Mouse (Mus musculus) testis, adult 2 months (tissue): Measurements from ENCODE around the gene Uba2. TPM values are rescaled to one million over a fixed set of nuclear protein-coding genes. Genes with fewer than 3 reads are reported as not detected.

ENCODE experiments used
- H3K27ac ChIP-seq: fragments of 200-500 bp; 2 replicates; pipeline ENCODE4 v1.5.1; 2012; ENCODE audit warnings: low read depth, low read length; ENCODE audit not compliant: control insufficient read depth, insufficient read depth
- H3K27me3 ChIP-seq: fragments of 200-500 bp; 2 replicates; pipeline ENCODE4 v1.6.1; 2012; ENCODE audit warnings: mild to moderate bottlenecking, low read length, moderate library complexity; ENCODE audit not compliant: control insufficient read depth, insufficient read depth
- H3K36me3 ChIP-seq: fragments of 200-500 bp; 2 replicates; pipeline ENCODE4 v1.6.1; 2012; ENCODE audit warnings: mild to moderate bottlenecking, low read length; ENCODE audit not compliant: control insufficient read depth, insufficient read depth
- H3K4me1 ChIP-seq: fragments of 200-500 bp; 2 replicates; pipeline ENCODE4 v1.6.1; 2012; ENCODE audit warnings: low read length; ENCODE audit not compliant: control insufficient read depth, insufficient read depth
- H3K4me3 ChIP-seq: fragments of 200-500 bp; 2 replicates; pipeline ENCODE4 v1.5.1; 2012; ENCODE audit warnings: low read depth, mild to moderate bottlenecking, low read length, moderate library complexity, mixed read lengths; ENCODE audit not compliant: control insufficient read depth
- CTCF ChIP-seq: fragments of 200-500 bp; IDR thresholded peaks from 2 replicates; pipeline ENCODE4 v1.5.1; 2012; ENCODE audit warnings: low read depth, mild to moderate bottlenecking, inconsistent platforms, low read length, moderate library complexity; ENCODE audit not compliant: control insufficient read depth, insufficient read depth, insufficient replicate concordance
- POLR2A ChIP-seq: fragments of 200-500 bp; IDR thresholded peaks from 2 replicates; pipeline ENCODE4 v1.6.1; 2012; ENCODE audit warnings: low read depth, mild to moderate bottlenecking, inconsistent platforms, low read length, moderate library complexity; ENCODE audit not compliant: control insufficient read depth
- polyA plus RNA-seq: library from polyadenylated mRNA; depleted of rRNA; stranded (reverse); fragments of >200 nt; gene quantifications from 2 replicates; pipeline ENCODE4 v1.2.3, GENCODE M21; 2012

Gene Uba2
- polyA plus RNA-seq, 1 experiment: 56.6 TPM

DNA sequence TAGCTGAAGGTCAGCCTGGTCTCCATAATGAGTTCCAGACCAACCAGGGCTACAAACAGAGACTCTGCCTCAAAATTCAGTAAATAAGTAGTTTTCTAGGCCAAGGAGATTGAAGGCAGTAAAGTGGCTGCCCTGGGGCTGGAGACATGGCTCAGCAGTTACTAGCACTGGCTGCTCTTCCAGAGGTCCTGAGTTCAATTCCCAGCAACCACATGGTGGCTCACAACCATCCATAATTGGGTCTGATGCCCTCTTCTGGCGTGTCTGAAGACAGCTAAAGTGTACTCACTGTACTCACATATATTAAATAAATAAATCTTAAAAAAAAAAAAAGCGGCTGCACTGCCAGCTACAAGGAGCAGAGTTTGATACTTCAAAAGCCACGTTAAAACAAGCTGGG lies 3.4 kb downstream of the Uba2 start:
- H3K4me1 ChIP-seq: no peaks in the 10 kb centered on the region; the same call in 1 of the 2 replicates
- TF ChIP-seq POLR2A (no peak), CTCF (no peak)
- H3K4me3 ChIP-seq: no peak overlapping the region
- peaks cover 3% of the 10 kb centered on the region for H3K36me3 ChIP-seq
- H3K27ac ChIP-seq: no peak overlapping the region
- no peaks in the 10 kb centered on the region for H3K27me3 ChIP-seq

DNA sequence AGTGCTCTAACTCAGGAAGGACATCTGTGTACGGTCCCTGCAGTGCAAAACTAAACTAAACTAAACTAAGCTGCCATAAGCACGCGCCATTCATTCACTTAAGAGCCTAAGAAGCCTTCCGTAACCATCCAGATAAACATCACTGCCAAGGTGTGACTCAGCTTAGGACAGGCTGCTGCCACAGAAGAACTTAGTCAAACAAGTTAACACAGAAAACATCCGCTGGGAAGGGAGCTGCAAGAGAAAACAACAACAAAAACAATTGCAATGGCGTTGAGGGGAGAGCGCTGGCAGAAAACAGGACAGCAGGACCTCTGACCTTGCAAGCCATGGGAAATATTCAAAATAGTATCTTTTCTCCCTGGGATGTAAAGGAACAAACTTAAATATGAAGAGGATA lies 4.7 kb downstream of the Uba2 start:
- TF ChIP-seq CTCF: no peak
- TF ChIP-seq POLR2A: no peak
- peaks cover 3% of the 10 kb centered on the region for H3K36me3 ChIP-seq

GRCm38 (mm10) chr7:34159167-34159566 lies 10.2 kb downstream of the Uba2 start:
- Histone ChIP-seq H3K4me1 (no peaks in the 10 kb centered on the region), H3K4me3 (no peak overlapping the region), H3K27me3 (no peaks in the 10 kb centered on the region), H3K36me3 (peaks cover 5% of the 10 kb centered on the region), H3K27ac (no peak overlapping the region)
- no peak for TF ChIP-seq CTCF
- no peak for TF ChIP-seq POLR2A

More for the DNA sequence above, 4.7 kb downstream of the Uba2 start:
- no peak overlapping the region for H3K4me3 ChIP-seq
- H3K4me1 ChIP-seq: no peaks in the 10 kb centered on the region; the same call in 1 of the 2 replicates
- no peaks in the 10 kb centered on the region for H3K27me3 ChIP-seq
- H3K27ac ChIP-seq: no peak overlapping the region

- peaks cover 5% of the 10 kb centered on the region for H3K36me3 ChIP-seq
- no peaks in the 10 kb centered on the region for H3K27me3 ChIP-seq
- no peak overlapping the region for H3K4me3 ChIP-seq
- no peaks in the 10 kb centered on the region for H3K4me1 ChIP-seq
- H3K27ac ChIP-seq: no peak overlapping the region
- TF ChIP-seq CTCF (no peak), POLR2A (no peak)
Observed at GRCm38 (mm10) chr7:34157994-34158393, 11.4 kb downstream of the Uba2 start.

- no peaks in the 10 kb centered on the region for H3K27me3 ChIP-seq
- H3K36me3 ChIP-seq: peaks cover 6% of the 10 kb centered on the region
- TF ChIP-seq CTCF: no peak
- TF ChIP-seq POLR2A: no peak
- H3K27ac ChIP-seq: no peak overlapping the region
- no peaks in the 10 kb centered on the region for H3K4me1 ChIP-seq
- no peak overlapping the region for H3K4me3 ChIP-seq
Observed at GRCm38 (mm10) chr7:34147193-34147592, 22.2 kb downstream of the Uba2 start.

DNA sequence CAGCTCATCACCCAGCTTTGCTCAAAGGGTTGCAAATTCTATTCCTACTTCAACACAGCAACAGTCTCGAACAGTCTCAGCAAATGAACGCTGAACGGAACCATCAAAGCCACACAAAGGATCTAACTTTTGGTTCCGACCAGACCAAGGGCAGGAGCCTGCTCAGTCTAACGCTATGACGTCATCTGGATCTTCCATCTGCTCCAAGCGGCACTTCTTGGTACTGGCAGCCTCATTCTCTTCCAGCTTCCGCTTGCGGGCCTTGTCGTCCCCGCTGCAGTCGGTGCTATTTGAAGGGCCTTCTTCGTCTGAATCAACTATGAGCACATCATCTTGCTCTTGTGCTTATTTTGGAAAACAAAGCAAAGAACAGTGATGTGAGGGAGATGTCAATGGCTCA lies 28.3 kb downstream of the Uba2 start:
- Histone ChIP-seq H3K36me3 (peaks cover 6% of the 10 kb centered on the region), H3K27ac (no peak overlapping the region), H3K27me3 (no peaks in the 10 kb centered on the region), H3K4me1 (no peaks in the 10 kb centered on the region), H3K4me3 (no peak overlapping the region)
- TF ChIP-seq POLR2A: no peak

DNA sequence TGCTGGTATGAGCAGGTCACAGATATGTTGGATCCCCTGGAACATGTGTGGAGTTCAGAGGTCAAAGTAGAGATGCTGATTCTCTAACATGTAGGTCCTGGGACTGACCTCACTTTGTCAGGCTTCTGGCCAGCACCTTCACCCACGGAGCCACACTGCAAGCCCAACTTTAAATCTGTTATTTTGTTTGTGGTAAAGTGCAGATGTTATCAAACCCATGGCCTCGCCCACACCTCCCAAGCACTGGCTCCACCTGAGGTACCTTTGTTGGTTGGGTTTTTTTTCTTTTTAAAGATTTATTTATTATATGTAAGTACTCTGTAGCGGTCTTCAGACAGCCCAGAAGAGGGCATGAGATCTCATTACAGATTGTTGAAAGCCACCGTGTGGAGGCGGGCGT lies 29.9 kb downstream of the Uba2 start:
- no peak overlapping the region for H3K27ac ChIP-seq
- no peak for TF ChIP-seq POLR2A
- no peak for TF ChIP-seq CTCF
- H3K27me3 ChIP-seq: no peaks in the 10 kb centered on the region
- H3K4me1 ChIP-seq: no peaks in the 10 kb centered on the region
- peaks cover 3% of the 10 kb centered on the region; the same call in 1 of the 2 replicates for H3K36me3 ChIP-seq
- H3K4me3 ChIP-seq: no peak overlapping the region

DNA sequence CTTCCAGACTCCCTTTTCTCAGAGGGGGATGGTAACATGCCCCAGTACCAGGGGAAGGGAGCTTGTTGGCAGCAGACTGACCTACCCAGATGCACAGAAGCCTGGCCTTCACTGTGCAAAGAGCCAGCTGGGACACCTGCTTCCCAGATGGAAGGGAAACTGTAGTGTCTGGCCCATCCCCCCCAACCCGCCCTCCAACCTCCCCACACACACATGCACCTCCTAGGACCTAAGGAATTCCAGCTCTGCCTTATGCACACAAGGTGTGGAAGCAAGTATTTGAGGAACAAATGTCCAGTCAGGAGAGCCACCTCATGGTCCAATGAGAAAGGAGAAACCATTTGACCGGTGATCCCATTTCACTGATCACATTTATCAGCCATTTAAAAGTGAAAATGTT lies 35.1 kb downstream of the Uba2 start:
- TF ChIP-seq POLR2A (no peak), CTCF (no peak)
- H3K27me3 ChIP-seq: no peaks in the 10 kb centered on the region
- no peak overlapping the region for H3K4me3 ChIP-seq
- peaks cover 8% of the 10 kb centered on the region for H3K4me1 ChIP-seq
- H3K27ac ChIP-seq: no peak overlapping the region
- H3K36me3 ChIP-seq: no peaks in the 10 kb centered on the region
